ENCODE assay signal across 19 mouse cellular contexts in genomic region chr1:151696751-151697150, GRCm38 (mm10).
"Had no signal": no experiment of that assay in that cellular context is flagged by ENCODE, and none has a peak within 500 bp of the region (broad histone marks: within the 10 kb centered on the region; RNA-seq: fewer than 3 reads in every experiment).

No protein-coding gene starts in this region.

- DNase-seq: lung, adult 18-20 months; lung, embryonic 14.5 days; lung, postnatal 10 days; lung, postnatal 4 days; midbrain, embryonic 14.5 days; retina, postnatal 1 day; right cerebral cortex, adult 18-20 months; right cerebral cortex, postnatal 25 days; right cerebral cortex, postnatal 4 days; spleen, adult 18-20 months; thymus, adult 18-20 months; thymus, postnatal 14 days; thymus, postnatal 36 days had no signal

- H3K4me3 ChIP-seq: midbrain, embryonic 10.5 days; midbrain, embryonic 12.5 days; myocyte; neural tube, embryonic 13.5 days; neural tube, embryonic 15.5 days had no signal

- H3K27me3 ChIP-seq: midbrain, embryonic 12.5 days; neural tube, embryonic 13.5 days; neural tube, embryonic 15.5 days had no signal

- H3K9ac ChIP-seq: lung, embryonic 14.5 days; midbrain, embryonic 12.5 days; neural tube, embryonic 13.5 days; neural tube, embryonic 15.5 days had no signal

- ATAC-seq: midbrain, embryonic 16.5 days had no signal

- H3K9me3 ChIP-seq: midbrain, embryonic 10.5 days; midbrain, embryonic 12.5 days; neural tube, embryonic 13.5 days; neural tube, embryonic 15.5 days had no signal

- H3K4me2 ChIP-seq: lung, embryonic 14.5 days; midbrain, embryonic 12.5 days; neural tube, embryonic 13.5 days; neural tube, embryonic 15.5 days had no signal

- H3K27ac ChIP-seq: midbrain, embryonic 10.5 days; midbrain, embryonic 12.5 days; neural tube, embryonic 13.5 days; neural tube, embryonic 15.5 days had no signal

- H3K36me3 ChIP-seq: midbrain, embryonic 10.5 days; midbrain, embryonic 12.5 days; neural tube, embryonic 13.5 days; neural tube, embryonic 15.5 days had no signal

- H3K4me1 ChIP-seq: midbrain, embryonic 10.5 days; midbrain, embryonic 12.5 days had no signal
